Mouse (Mus musculus) intestine, embryonic 16.5 days (tissue): Measurements from ENCODE around the gene Bcar1. TPM values are rescaled to one million over a fixed set of nuclear protein-coding genes. Genes with fewer than 3 reads are reported as not detected.

ENCODE experiments used
- ATAC-seq: fragments of 200-750 bp; cut with Nextera tagmentation; 2 replicates; pipeline ENCODE4 v1.8.0; 2017; ENCODE audit warnings: moderate TSS enrichment, moderate library complexity
- H3K27ac ChIP-seq: fragments of 300-500 bp; sonication (generic); 2 replicates; pipeline ENCODE4 v1.5.1; 2014; ENCODE audit warnings: mild to moderate bottlenecking, low read length
- H3K27me3 ChIP-seq: fragments of 300-500 bp; sonication (generic); replicated peaks from 2 replicates; pipeline ENCODE4 v1.6.1; 2014; ENCODE audit warnings: low read length, control low read depth, mixed read lengths; ENCODE audit not compliant: control insufficient read depth, insufficient read depth
- H3K36me3 ChIP-seq: fragments of 300-500 bp; sonication (generic); 2 replicates; pipeline ENCODE4 v1.6.1; 2014; ENCODE audit warnings: low read length, control low read depth; ENCODE audit not compliant: control insufficient read depth, insufficient read depth
- H3K4me1 ChIP-seq: fragments of 300-500 bp; sonication (generic); 2 replicates; pipeline ENCODE4 v1.6.1; 2014; ENCODE audit warnings: low read length, control low read depth, mixed read lengths; ENCODE audit not compliant: control insufficient read depth, insufficient read depth
- H3K4me2 ChIP-seq: fragments of 300-500 bp; sonication (generic); 2 replicates; pipeline ENCODE4 v1.6.1; 2014; ENCODE audit warnings: low read depth, low read length, control low read depth
- H3K4me3 ChIP-seq: fragments of 300-500 bp; sonication (generic); 2 replicates; pipeline ENCODE4 v1.5.1; 2014; ENCODE audit warnings: mild to moderate bottlenecking, low read length
- H3K9ac ChIP-seq: fragments of 300-500 bp; sonication (generic); 2 replicates; pipeline ENCODE4 v1.6.1; 2014; ENCODE audit warnings: low read depth, low read length
- H3K9me3 ChIP-seq: fragments of 300-500 bp; sonication (generic); 2 replicates; pipeline ENCODE4 v1.6.1; 2016; ENCODE audit warnings: low read length, control low read depth; ENCODE audit not compliant: control insufficient read depth
- WGBS: fragments of 180-500 bp; shearing (Covaris S2); extraction: QIAGEN DNeasy Blood & Tissue Kit; methylation state at CpG from one replicate; pipeline ENCODE4 v1.1.7; 2014; 5-methylcytosine and 5-hydroxymethylcytosine counted together
- polyA plus RNA-seq: library from polyadenylated mRNA; unstranded; fragments of >200 nt; fragmentation: Nextera tagmentation; extraction: Ambion mirVana; gene quantifications from 2 replicates; pipeline ENCODE4 v1.2.1, GENCODE M21; 2015

Bcar1 gene
- polyA plus RNA-seq, 1 experiment from 2014 or later, result 44.6 TPM

DNA sequence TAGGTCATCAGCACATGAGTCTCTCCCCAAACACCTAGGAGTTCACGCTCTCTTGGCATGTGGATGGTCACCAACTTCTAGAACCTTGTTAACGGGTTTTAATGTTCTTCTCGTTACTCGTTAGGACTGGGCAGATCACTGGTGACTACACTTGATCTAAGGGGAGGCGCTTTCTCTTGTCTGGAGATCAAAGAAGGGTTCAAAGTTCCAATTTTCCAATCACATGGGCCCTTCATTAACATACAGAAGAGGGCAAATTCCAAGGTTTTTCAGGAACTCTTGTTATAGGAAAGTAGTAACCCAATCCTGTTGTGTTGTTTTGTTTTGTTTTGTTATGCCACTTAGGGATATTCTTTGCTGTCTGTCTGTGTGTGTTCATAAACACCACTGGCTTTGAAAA is 15.2 kb upstream of the Bcar1 start:
- no peak overlapping the region for H3K9ac ChIP-seq
- H3K36me3 ChIP-seq, result no peaks in the 10 kb centered on the region
- H3K27me3 ChIP-seq, result no peaks in the 10 kb centered on the region
- H3K27ac ChIP-seq, result no peak overlapping the region
- peak; percentile 55; the same call in 1 of the 2 replicates for ATAC-seq
- H3K9me3 ChIP-seq, result no peaks in the 10 kb centered on the region
- H3K4me1 ChIP-seq, result peaks cover 6% of the 10 kb centered on the region; the same call in 1 of the 2 replicates
- H3K4me3 ChIP-seq, result no peak overlapping the region
- H3K4me2 ChIP-seq, result no peak overlapping the region
- WGBS, result 82% methylated on average over 5 of the region's 5 CpGs

DNA sequence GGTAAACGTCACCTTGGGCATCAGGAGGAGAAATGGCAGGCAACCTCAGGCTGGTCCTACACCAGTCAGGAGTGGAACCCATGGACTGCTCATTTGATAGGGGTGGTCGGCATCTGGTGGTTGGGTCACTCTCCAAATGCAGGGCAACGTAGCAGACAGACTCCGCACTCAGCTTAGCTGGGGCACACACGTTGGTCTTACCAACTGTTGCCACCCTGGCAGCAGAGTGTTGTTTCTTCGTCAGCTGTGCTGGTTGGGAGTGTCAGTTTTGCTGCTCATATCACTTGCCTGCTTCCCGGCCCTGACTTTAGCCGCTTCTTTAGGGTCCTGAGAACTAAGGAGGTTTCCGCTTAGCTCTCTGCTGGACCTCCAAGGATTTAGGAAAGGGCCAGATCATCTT is 14.0 kb upstream of the Bcar1 start:
- Histone ChIP-seq H3K27ac (no peak overlapping the region), H3K9ac (no peak overlapping the region), H3K9me3 (no peaks in the 10 kb centered on the region), H3K4me2 (no peak overlapping the region), H3K4me1 (peaks cover 7% of the 10 kb centered on the region; the same call in 1 of the 2 replicates), H3K36me3 (no peaks in the 10 kb centered on the region), H3K4me3 (no peak overlapping the region), H3K27me3 (no peaks in the 10 kb centered on the region)
- 92% methylated on average over 9 of the region's 9 CpGs for WGBS
- ATAC-seq, result no peak

DNA sequence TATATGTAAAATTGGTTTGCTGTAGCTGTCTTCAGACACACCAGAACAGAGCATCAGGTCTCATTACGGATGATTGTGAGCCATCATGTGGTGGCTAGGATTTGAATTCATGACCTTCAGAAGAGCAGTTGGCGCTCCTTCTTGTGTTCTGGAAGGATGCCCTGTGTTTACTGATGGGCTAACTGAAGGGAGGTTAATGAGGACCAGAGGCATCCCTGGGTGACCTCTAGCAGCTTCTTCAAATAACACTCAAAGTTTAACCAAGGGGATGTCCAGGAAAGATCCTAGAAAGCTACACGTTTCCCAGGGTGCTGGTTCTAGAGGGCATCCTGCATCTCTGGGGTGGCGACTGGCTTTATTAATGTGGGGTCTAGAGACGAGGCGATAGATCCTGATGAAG is 11.1 kb upstream of the Bcar1 start:
- WGBS, result 85% methylated on average over 6 of the region's 6 CpGs
- no peak for ATAC-seq

DNA sequence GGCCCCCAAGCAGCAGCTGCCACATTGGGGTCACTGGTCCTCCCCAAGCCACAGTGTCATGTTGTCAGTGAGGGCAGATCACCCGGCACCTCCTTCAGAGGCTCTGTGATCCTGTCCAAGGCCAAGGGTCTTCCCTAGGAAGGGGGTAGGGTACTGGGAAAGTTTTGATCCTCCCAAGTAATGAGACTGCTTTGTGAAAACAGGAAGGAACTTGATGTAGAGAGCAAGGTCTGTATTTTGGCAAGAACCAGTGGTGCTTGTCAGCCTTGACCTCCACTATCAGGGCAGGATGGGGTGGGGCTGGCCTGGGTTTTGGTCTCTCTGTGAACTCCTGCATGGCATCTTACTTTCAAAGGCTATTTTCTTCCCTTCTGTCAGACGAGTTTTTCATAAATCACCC is 10.5 kb upstream of the Bcar1 start:
- peaks cover 7% of the 10 kb centered on the region; the same call in 1 of the 2 replicates for H3K4me1 ChIP-seq
- H3K9ac ChIP-seq, result no peak overlapping the region
- no peak for ATAC-seq
- H3K36me3 ChIP-seq, result no peaks in the 10 kb centered on the region
- no peaks in the 10 kb centered on the region for H3K27me3 ChIP-seq
- no peak overlapping the region for H3K4me3 ChIP-seq
- 19% methylated on average over 2 of the region's 2 CpGs for WGBS
- no peaks in the 10 kb centered on the region for H3K9me3 ChIP-seq
- H3K4me2 ChIP-seq, result no peak overlapping the region
- H3K27ac ChIP-seq, result no peak overlapping the region

More for the DNA sequence above, 11.1 kb upstream of the Bcar1 start:
- Histone ChIP-seq H3K36me3 (no peaks in the 10 kb centered on the region), H3K4me3 (no peak overlapping the region), H3K4me1 (peaks cover 7% of the 10 kb centered on the region; the same call in 1 of the 2 replicates), H3K4me2 (no peak overlapping the region), H3K27me3 (no peaks in the 10 kb centered on the region), H3K9ac (no peak overlapping the region), H3K9me3 (no peaks in the 10 kb centered on the region), H3K27ac (no peak overlapping the region)

DNA sequence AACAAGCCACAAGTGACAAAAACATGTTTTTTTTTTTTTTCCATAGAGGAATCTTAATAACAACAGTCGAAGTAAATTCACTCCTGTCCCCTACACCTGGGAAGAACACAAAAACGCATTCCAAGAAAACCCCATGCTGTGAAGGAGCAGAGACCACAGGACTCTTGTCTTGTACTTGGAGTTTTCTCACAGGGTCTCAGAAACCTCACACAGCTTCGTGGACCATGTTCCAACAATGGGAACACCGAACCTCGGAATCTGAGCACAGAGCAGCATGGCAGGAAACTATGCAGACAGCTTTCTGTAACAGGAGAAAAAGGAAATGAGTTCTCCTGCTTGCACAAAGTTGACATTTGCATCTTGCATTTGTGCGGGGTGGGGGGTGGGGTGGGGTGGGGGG is 5.2 kb upstream of the Bcar1 start:
- no peak for ATAC-seq
- Histone ChIP-seq H3K4me1 (peaks cover 35% of the 10 kb centered on the region), H3K9ac (no peak overlapping the region), H3K4me2 (no peak overlapping the region), H3K9me3 (no peaks in the 10 kb centered on the region), H3K36me3 (no peaks in the 10 kb centered on the region), H3K4me3 (no peak overlapping the region), H3K27me3 (no peaks in the 10 kb centered on the region), H3K27ac (peak overlapping the region; percentile 75; the same call in 1 of the 2 replicates)
- WGBS, result 52% methylated on average over 6 of the region's 6 CpGs

DNA sequence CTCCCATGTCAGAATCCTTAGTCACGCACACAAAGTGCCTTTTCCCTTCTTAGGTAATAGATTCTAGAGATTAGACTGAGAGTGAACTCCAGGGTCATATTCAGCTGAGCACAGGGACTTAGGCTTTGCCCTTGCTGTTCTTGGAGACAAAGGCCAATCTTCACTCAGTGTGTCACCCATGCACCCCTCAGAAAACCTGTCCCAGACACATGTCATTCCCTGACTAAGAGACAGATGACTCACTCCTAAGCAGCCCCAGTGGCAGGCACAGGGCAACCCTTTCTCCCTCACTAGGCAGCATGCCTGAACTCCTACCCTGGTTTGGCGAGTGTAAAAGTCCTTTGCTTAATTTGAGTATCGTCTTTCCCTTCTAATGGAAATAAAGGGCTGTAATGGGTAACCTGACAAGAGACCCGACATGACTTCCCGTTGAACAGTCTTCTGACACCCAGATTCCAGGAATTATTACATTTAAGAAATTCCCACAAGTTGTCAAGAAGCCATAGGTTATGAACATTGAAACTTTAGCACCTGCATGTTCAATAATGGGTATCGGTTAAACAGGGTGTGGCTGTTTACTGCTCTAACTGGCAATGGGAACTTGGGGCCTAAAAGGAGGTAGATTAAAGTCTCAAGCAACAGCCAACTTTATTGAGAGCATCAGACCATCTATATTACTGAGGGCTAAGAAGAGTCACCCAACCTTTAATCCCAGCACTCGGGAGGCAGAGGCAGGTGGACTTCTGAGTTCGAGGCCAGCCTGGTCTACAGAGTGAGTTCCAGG is 4.4 kb upstream of the Bcar1 start:
- Histone ChIP-seq H3K36me3 (no peaks in the 10 kb centered on the region), H3K4me3 (no peak overlapping the region), H3K9me3 (no peaks in the 10 kb centered on the region), H3K9ac (no peak overlapping the region), H3K27ac (peak overlapping the region; percentile 75), H3K4me2 (no peak overlapping the region), H3K27me3 (no peaks in the 10 kb centered on the region), H3K4me1 (peaks cover 34% of the 10 kb centered on the region)
- WGBS, result 71% methylated on average over 8 of the region's 8 CpGs
- ATAC-seq, result peak; percentile 73

DNA sequence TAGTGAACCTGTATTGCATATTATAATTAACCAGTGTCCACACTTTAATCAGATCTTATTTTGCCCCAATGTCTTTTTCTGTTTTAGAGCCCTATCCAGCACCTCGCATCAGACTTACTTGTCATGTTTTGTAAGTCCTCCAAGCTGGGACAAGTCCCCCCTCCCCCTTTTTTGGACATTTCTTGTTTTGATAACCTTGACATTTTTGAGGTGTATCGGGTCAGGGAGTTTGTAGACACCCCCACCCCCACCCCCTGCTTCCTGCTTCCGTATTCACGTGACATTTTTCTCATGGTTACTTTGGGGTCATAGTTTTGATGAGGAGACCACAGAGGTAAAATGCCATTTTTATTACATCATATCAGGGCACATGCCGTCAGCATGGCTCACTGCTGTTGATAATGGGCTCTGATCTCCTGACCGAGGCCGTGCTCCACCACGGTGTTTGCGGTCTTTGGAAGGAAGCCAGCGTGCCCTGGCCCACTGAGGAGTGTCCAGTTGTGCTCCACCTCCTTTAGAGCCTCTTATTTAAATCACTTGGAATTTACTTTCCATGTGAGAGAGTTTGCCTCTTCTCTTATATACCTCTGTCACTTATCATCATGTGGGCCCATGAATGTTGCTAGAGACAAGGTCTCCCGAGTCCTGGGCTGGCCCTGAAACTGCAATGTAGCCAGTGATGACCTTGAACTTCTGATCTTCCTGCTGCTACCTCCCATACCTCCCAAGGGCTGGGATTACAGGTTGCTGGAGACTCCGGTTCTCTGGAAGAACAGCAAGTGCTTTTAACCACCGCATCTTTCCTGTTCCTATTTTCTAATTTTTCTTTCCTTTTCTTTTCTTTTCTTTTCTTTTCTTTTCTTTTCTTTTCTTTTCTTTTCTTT is 3.2 kb upstream of the Bcar1 start:
- Histone ChIP-seq H3K27ac (peak overlapping the region; percentile 92), H3K9ac (no peak overlapping the region), H3K36me3 (no peaks in the 10 kb centered on the region), H3K9me3 (no peaks in the 10 kb centered on the region), H3K4me3 (no peak overlapping the region), H3K27me3 (no peaks in the 10 kb centered on the region), H3K4me1 (peaks cover 46% of the 10 kb centered on the region), H3K4me2 (no peak overlapping the region)
- WGBS, result 58% methylated on average over 13 of the region's 13 CpGs
- no peak for ATAC-seq

DNA sequence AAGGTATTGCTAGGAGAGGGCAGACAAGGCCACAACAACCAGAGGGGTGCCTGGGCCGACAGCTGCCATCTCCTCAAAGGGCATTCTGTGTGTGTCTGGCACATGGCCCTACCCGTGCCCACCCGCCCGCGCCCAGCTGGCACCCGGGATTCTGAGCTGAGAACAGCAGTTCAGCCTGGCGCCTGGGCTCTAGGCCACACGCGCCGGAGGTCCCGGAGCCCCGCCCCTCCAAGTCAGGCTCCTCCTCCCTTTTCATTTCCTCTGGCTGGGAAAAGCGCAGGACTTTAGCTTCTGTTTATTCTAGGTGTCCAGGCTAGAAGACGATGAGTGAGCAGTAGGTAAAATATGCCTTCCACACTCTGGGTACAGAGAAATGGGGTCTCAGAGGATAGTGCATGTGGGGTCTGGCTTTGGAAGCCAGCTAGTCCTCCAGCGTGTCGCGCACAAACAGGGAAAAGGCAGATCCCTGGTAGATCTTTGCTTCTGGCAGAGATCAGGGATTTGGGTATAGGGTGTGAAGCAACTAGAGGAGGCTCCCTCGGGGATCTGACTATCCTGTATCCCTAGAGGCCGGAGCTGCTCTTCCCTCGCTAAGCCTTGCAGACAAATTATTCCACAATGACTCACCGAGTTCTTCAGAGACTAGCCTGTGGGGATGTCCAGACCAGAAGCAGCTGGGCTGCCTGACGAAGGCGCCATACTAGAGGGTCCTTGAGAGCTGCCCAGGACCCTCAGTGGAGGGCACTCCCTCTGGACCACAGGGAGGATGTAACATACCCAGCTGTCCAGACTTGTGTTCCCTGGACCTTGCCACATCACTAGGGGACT is 2.2 kb upstream of the Bcar1 start:
- H3K4me1 ChIP-seq, result peaks cover 56% of the 10 kb centered on the region
- H3K4me3 ChIP-seq, result peak overlapping the region; percentile 37
- 5% methylated on average over 23 of the region's 23 CpGs for WGBS
- no peaks in the 10 kb centered on the region for H3K27me3 ChIP-seq
- ATAC-seq, result peak; percentile 58
- H3K36me3 ChIP-seq, result no peaks in the 10 kb centered on the region
- H3K4me2 ChIP-seq, result peak overlapping the region; percentile 60
- no peaks in the 10 kb centered on the region for H3K9me3 ChIP-seq
- peak overlapping the region; percentile 61 for H3K9ac ChIP-seq
- H3K27ac ChIP-seq, result peak overlapping the region; percentile 92

DNA sequence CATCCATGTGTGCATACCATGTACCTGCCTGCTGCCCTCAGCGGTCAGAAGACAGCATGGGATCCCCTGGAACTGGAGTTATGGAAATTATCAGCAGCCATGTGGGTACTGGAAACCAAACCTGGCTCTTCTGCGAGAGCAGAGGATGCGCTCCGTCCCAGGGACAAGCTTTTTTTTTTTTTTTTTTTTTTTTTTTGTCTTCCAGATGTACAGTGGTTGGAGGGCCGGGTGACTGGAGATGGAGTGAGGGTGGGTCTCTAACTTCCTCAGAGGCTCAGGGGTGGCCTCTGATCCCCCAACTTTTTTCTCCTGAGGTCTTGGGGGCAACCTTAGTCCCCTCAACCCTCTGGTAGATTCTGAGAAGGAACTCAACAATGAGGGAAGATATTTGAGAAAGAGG is 1.5 kb upstream of the Bcar1 start:
- H3K36me3 ChIP-seq, result no peaks in the 10 kb centered on the region
- peak overlapping the region; percentile 61 for H3K9ac ChIP-seq
- no peak overlapping the region for H3K4me3 ChIP-seq
- H3K4me1 ChIP-seq, result peaks cover 64% of the 10 kb centered on the region
- no peaks in the 10 kb centered on the region for H3K9me3 ChIP-seq
- 56% methylated on average over 5 of the region's 5 CpGs for WGBS
- no peaks in the 10 kb centered on the region for H3K27me3 ChIP-seq
- peak overlapping the region; percentile 92 for H3K27ac ChIP-seq
- ATAC-seq, result no peak
- H3K4me2 ChIP-seq, result peak overlapping the region; percentile 60
